Mouse (Mus musculus) right cerebral cortex, adult 18-20 months (tissue): ENCODE data around the gene S100a5.

ENCODE experiments used
- DNase-seq: peaks from one replicate; pipeline ENCODE4 v3.0.0; 2022; ENCODE audit warnings: mixed read lengths

S100a5 gene

GRCm38 (mm10) chr3:90608223-90608622 lies at the start of gene S100a5:
Gene S100a5, plus strand, starts transcription at chr3:90608523.
- DNase-seq, result no peak

- DNase-seq, result no peak
Observed at GRCm38 (mm10) chr3:90560008-90560628, 48.2 kb upstream of the S100a5 start, which contains the start of gene S100a3. Gene S100a3, plus strand, starts transcription at chr3:90560578.

GRCm38 (mm10) chr3:90574691-90575090 lies 33.6 kb upstream of the S100a5 start:
- DNase-seq, result no peak

- DNase-seq, result no peak
Observed at GRCm38 (mm10) chr3:90575320-90575719, 33.0 kb upstream of the S100a5 start.

GRCm38 (mm10) chr3:90576351-90577001 lies 31.8 kb upstream of the S100a5 start:
- no peak for DNase-seq

- no peak for DNase-seq
Observed at GRCm38 (mm10) chr3:90579433-90579832, 28.9 kb upstream of the S100a5 start.

- no peak for DNase-seq
Observed at GRCm38 (mm10) chr3:90581141-90581540, 27.2 kb upstream of the S100a5 start.

- DNase-seq, result no peak
Observed at GRCm38 (mm10) chr3:90582156-90582555, 26.2 kb upstream of the S100a5 start.

- no peak for DNase-seq
Observed at GRCm38 (mm10) chr3:90582556-90582955, 25.8 kb upstream of the S100a5 start.

- no peak for DNase-seq
Observed at GRCm38 (mm10) chr3:90583893-90584292, 24.4 kb upstream of the S100a5 start.

GRCm38 (mm10) chr3:90585595-90585994 lies 22.7 kb upstream of the S100a5 start:
- DNase-seq, result peak; percentile 85

- no peak for DNase-seq
Observed at GRCm38 (mm10) chr3:90586016-90586643, 22.2 kb upstream of the S100a5 start.

- DNase-seq, result peak; percentile 57
Observed at GRCm38 (mm10) chr3:90586906-90587305, 21.4 kb upstream of the S100a5 start.

- peak; percentile 81 for DNase-seq
Observed at GRCm38 (mm10) chr3:90587361-90588101, 20.8 kb upstream of the S100a5 start.

- DNase-seq, result no peak
Observed at GRCm38 (mm10) chr3:90589390-90589789, 18.9 kb upstream of the S100a5 start.

- DNase-seq, result no peak
Observed at GRCm38 (mm10) chr3:90589947-90590346, 18.4 kb upstream of the S100a5 start, which contains the start of gene S100a2. Gene S100a2, plus strand, starts transcription at chr3:90590247.

- no peak for DNase-seq
Observed at GRCm38 (mm10) chr3:90594466-90594865, 13.9 kb upstream of the S100a5 start.

- no peak for DNase-seq
Observed at GRCm38 (mm10) chr3:90595556-90595955, 12.8 kb upstream of the S100a5 start.

- no peak for DNase-seq
Observed at GRCm38 (mm10) chr3:90596810-90597209, 11.5 kb upstream of the S100a5 start.

GRCm38 (mm10) chr3:90597736-90598135 lies 10.6 kb upstream of the S100a5 start:
- no peak for DNase-seq

GRCm38 (mm10) chr3:90598212-90598611 lies 10.1 kb upstream of the S100a5 start:
- no peak for DNase-seq

GRCm38 (mm10) chr3:90599401-90599800 lies 8.9 kb upstream of the S100a5 start:
- no peak for DNase-seq

GRCm38 (mm10) chr3:90600036-90600435 lies 8.3 kb upstream of the S100a5 start:
- DNase-seq, result no peak
